24 mouse cellular contexts compared by ENCODE assay signal in genomic region chr10:86065661-86066060, GRCm38 (mm10). TPM values are rescaled to one million over a fixed set of nuclear protein-coding genes. Genes with fewer than 3 reads are reported as not detected.
A peak's percentile ranks its signal among the peaks of the same experiment; 100 is the strongest.
DNase-seq lines count a peak whose midpoint lies in the region; ATAC-seq and TF ChIP-seq lines count a peak whose summit lies in the region.
"Had no signal": no experiment of that assay in that cellular context is flagged by ENCODE, and none has a peak within 500 bp of the region (broad histone marks: within the 10 kb centered on the region; RNA-seq: fewer than 3 reads in every experiment).

No protein-coding gene starts in this region.

- H3K4me2 ChIP-seq in heart, embryonic 12.5 days: no peak overlapping the region
- H3K4me2 ChIP-seq in kidney, postnatal 0 days (ENCODE audit: low read length): no peak overlapping the region
- no peak overlapping the region for H3K4me2 ChIP-seq in midbrain, embryonic 16.5 days (ENCODE audit: low read length)
- H3K4me2 ChIP-seq in midbrain, embryonic 11.5 days: no peak overlapping the region
- no peak overlapping the region for H3K4me2 ChIP-seq in midbrain, postnatal 0 days (ENCODE audit: low read depth, low read length, poor library complexity, severe bottlenecking)
- H3K4me2 ChIP-seq: embryonic facial prominence, embryonic 12.5 days; hindbrain, embryonic 12.5 days; liver, embryonic 13.5 days; lung, embryonic 14.5 days; neural tube, embryonic 13.5 days had no signal

- 0 out of 2 replicates have a peak, but pooled peaks have one; percentile 16 for ATAC-seq in heart, embryonic 12.5 days (ENCODE audit: insufficient number of reproducible peaks, low FRiP score)
- no peak for ATAC-seq in kidney, postnatal 0 days (replicated peaks; ENCODE audit: low FRiP score, low read depth)
- ATAC-seq in midbrain, embryonic 16.5 days: peak; percentile 6; the same call in 1 of the 2 replicates
- no peak for ATAC-seq in midbrain, embryonic 11.5 days (ENCODE audit: low FRiP score)
- ATAC-seq in midbrain, postnatal 0 days (ENCODE audit: low FRiP score): no peak

- TF ChIP-seq CTCF in kidney, postnatal 0 days (IDR thresholded peaks at IDR 0.05; ENCODE audit: low read depth): no peak
- 0 out of 2 replicates have a peak, but pooled peaks have one; percentile 24 for TF ChIP-seq CTCF in midbrain, postnatal 0 days (IDR thresholded peaks at IDR 0.05)

- H3K4me3 ChIP-seq in heart, embryonic 12.5 days: no peak overlapping the region
- no peak overlapping the region for H3K4me3 ChIP-seq in kidney, postnatal 0 days (replicated peaks; ENCODE audit: low read depth, low read length)
- H3K4me3 ChIP-seq in midbrain, embryonic 16.5 days (ENCODE audit: low read depth, low read length): no peak overlapping the region
- no peak overlapping the region for H3K4me3 ChIP-seq in midbrain, embryonic 11.5 days (ENCODE audit: low read depth, low read length)
- no peak overlapping the region for H3K4me3 ChIP-seq in midbrain, postnatal 0 days (ENCODE audit: low read depth, low read length)
- H3K4me3 ChIP-seq: embryonic facial prominence, embryonic 12.5 days; heart, embryonic 10.5 days; hindbrain, embryonic 12.5 days; liver, embryonic 13.5 days; neural tube, embryonic 13.5 days had no signal

- peaks cover 8% of the 10 kb centered on the region; the same call in 1 of the 2 replicates for H3K9me3 ChIP-seq in heart, embryonic 12.5 days (replicated peaks)
- no peaks in the 10 kb centered on the region for H3K9me3 ChIP-seq in kidney, postnatal 0 days (replicated peaks; ENCODE audit: low read length)
- no peaks in the 10 kb centered on the region for H3K9me3 ChIP-seq in midbrain, embryonic 16.5 days (replicated peaks; ENCODE audit: control insufficient read depth, low read length, poor library complexity, severe bottlenecking)
- no peaks in the 10 kb centered on the region; the same call in 1 of the 2 replicates for H3K9me3 ChIP-seq in midbrain, embryonic 11.5 days (ENCODE audit: control insufficient read depth, low read length)
- H3K9me3 ChIP-seq in midbrain, postnatal 0 days (ENCODE audit: low read length): no peaks in the 10 kb centered on the region
- H3K9me3 ChIP-seq: heart, embryonic 10.5 days; hindbrain, embryonic 12.5 days; liver, embryonic 13.5 days; neural tube, embryonic 13.5 days had no signal

- peaks cover 4% of the 10 kb centered on the region; the same call in 1 of the 2 replicates for H3K4me1 ChIP-seq in heart, embryonic 12.5 days (replicated peaks)
- H3K4me1 ChIP-seq in kidney, postnatal 0 days (replicated peaks; ENCODE audit: insufficient read depth, low read length): no peaks in the 10 kb centered on the region; the same call in 1 of the 2 replicates
- 0 out of 2 replicates have a peak, but pooled peaks cover 2% of the 10 kb centered on the region for H3K4me1 ChIP-seq in midbrain, embryonic 16.5 days (ENCODE audit: control insufficient read depth, insufficient read depth, low read length)
- H3K4me1 ChIP-seq in midbrain, embryonic 11.5 days (ENCODE audit: control insufficient read depth, insufficient read depth, low read length): peaks cover 7% of the 10 kb centered on the region
- H3K4me1 ChIP-seq in midbrain, postnatal 0 days (ENCODE audit: insufficient read depth, low read length): no peaks in the 10 kb centered on the region
- H3K4me1 ChIP-seq: liver, embryonic 13.5 days had no signal

- DNase-seq in heart, postnatal 4 days: no peak
- DNase-seq in kidney, postnatal 0 days (ENCODE audit: low spot score): no peak
- no peak for DNase-seq in kidney, postnatal 10 days
- no peak for DNase-seq in midbrain, embryonic 11.5 days (ENCODE audit: low spot score, missing footprints)
- no peak for DNase-seq in midbrain, postnatal 0 days (ENCODE audit: low spot score)
- DNase-seq in ovary, postnatal 14 days (ENCODE audit: low spot score): no peak
- DNase-seq: cerebellum, postnatal 14 days; forebrain, postnatal 0 days; liver, embryonic 13.5 days; lung, embryonic 14.5 days; thymus, postnatal 14 days had no signal

- 66% methylated on average over 1 of the region's 1 CpGs for WGBS in heart, embryonic 12.5 days
- WGBS in kidney, postnatal 0 days: 79% methylated on average over 1 of the region's 1 CpGs
- 87% methylated on average over 1 of the region's 1 CpGs for WGBS in midbrain, embryonic 16.5 days
- 86% methylated on average over 1 of the region's 1 CpGs for WGBS in midbrain, embryonic 11.5 days
- 89% methylated on average over 1 of the region's 1 CpGs for WGBS in midbrain, postnatal 0 days

- no peak overlapping the region for H3K27ac ChIP-seq in heart, embryonic 12.5 days (ENCODE audit: poor library complexity, severe bottlenecking)
- H3K27ac ChIP-seq in kidney, postnatal 0 days: 0 out of 2 replicates have a peak overlapping the region, but pooled peaks have one; percentile 16
- no peak overlapping the region for H3K27ac ChIP-seq in midbrain, embryonic 16.5 days (ENCODE audit: low read length)
- no peak overlapping the region for H3K27ac ChIP-seq in midbrain, embryonic 11.5 days (ENCODE audit: low read depth, low read length)
- no peak overlapping the region for H3K27ac ChIP-seq in midbrain, postnatal 0 days (ENCODE audit: low read depth, low read length)
- H3K27ac ChIP-seq: embryonic facial prominence, embryonic 12.5 days; hindbrain, embryonic 12.5 days; liver, embryonic 13.5 days; neural tube, embryonic 13.5 days had no signal

- no peaks in the 10 kb centered on the region for H3K36me3 ChIP-seq in heart, embryonic 12.5 days
- H3K36me3 ChIP-seq in kidney, postnatal 0 days (ENCODE audit: insufficient read depth, low read length): no peaks in the 10 kb centered on the region
- H3K36me3 ChIP-seq in midbrain, embryonic 16.5 days (ENCODE audit: control insufficient read depth, insufficient read depth, low read length): peaks cover 13% of the 10 kb centered on the region; the same call in 1 of the 2 replicates
- no peaks in the 10 kb centered on the region for H3K36me3 ChIP-seq in midbrain, embryonic 11.5 days (ENCODE audit: control insufficient read depth, insufficient read depth, low read length)
- 0 out of 2 replicates have a peak, but pooled peaks cover 15% of the 10 kb centered on the region for H3K36me3 ChIP-seq in midbrain, postnatal 0 days (ENCODE audit: insufficient read depth, low read length)
- H3K36me3 ChIP-seq: embryonic facial prominence, embryonic 12.5 days; heart, embryonic 10.5 days; hindbrain, embryonic 12.5 days; liver, embryonic 13.5 days had no signal

- no peak overlapping the region for H3K9ac ChIP-seq in heart, embryonic 12.5 days
- no peak overlapping the region for H3K9ac ChIP-seq in kidney, postnatal 0 days (ENCODE audit: low read depth, low read length)
- H3K9ac ChIP-seq in midbrain, embryonic 16.5 days (ENCODE audit: low read depth, low read length): no peak overlapping the region
- H3K9ac ChIP-seq in midbrain, embryonic 11.5 days (ENCODE audit: low read length): no peak overlapping the region
- no peak overlapping the region for H3K9ac ChIP-seq in midbrain, postnatal 0 days (replicated peaks; ENCODE audit: low read length, poor library complexity, severe bottlenecking)
- H3K9ac ChIP-seq: embryonic facial prominence, embryonic 12.5 days; forebrain, postnatal 0 days; hindbrain, embryonic 12.5 days; liver, embryonic 13.5 days; lung, embryonic 14.5 days; neural tube, embryonic 13.5 days had no signal

- H3K27me3 ChIP-seq in heart, embryonic 12.5 days (replicated peaks): no peaks in the 10 kb centered on the region
- H3K27me3 ChIP-seq in kidney, postnatal 0 days (ENCODE audit: insufficient read depth, low read length): no peaks in the 10 kb centered on the region
- no peaks in the 10 kb centered on the region for H3K27me3 ChIP-seq in midbrain, embryonic 16.5 days (ENCODE audit: control insufficient read depth, insufficient read depth, low read depth, low read length)
- H3K27me3 ChIP-seq in midbrain, embryonic 11.5 days (ENCODE audit: control insufficient read depth, insufficient read depth, low read length): no peaks in the 10 kb centered on the region
- H3K27me3 ChIP-seq in midbrain, postnatal 0 days (ENCODE audit: insufficient read depth, low read length): no peaks in the 10 kb centered on the region
- H3K27me3 ChIP-seq: embryonic facial prominence, embryonic 12.5 days; hindbrain, embryonic 12.5 days; liver, embryonic 13.5 days; neural tube, embryonic 13.5 days had no signal

RNA-seq across cellular contexts. Expression of gene Fbxo7, which starts 43.9 kb away (rescaled TPM):
- 23.5 and 25.7 TPM in 2 replicates for polyA plus RNA-seq in heart, embryonic 12.5 days (2016; fragmentation: Nextera tagmentation; extraction: Ambion mirVana)
- 10 to 100 TPM; 15.5 to 16.4 TPM for total RNA-seq in heart, postnatal 4 days (2021)
- polyA plus RNA-seq in kidney, postnatal 0 days (2015; fragmentation: Nextera tagmentation; extraction: Ambion mirVana): 41.0 and 42.9 TPM in 2 replicates
- 18.9 and 21.6 TPM in 2 replicates for polyA plus RNA-seq in midbrain, embryonic 16.5 days (2015; fragmentation: Nextera tagmentation; extraction: Ambion mirVana)
- 16.6 and 17.2 TPM in 2 replicates for polyA plus RNA-seq in midbrain, embryonic 11.5 days (2014; fragmentation: Nextera tagmentation; extraction: Ambion mirVana)
- total RNA-seq in midbrain, postnatal 0 days (2014; rRNA removed): 16.6 and 19.6 TPM in 2 replicates
- polyA plus RNA-seq in midbrain, postnatal 0 days (2015; fragmentation: Nextera tagmentation; extraction: Ambion mirVana): 26.1 and 29.6 TPM in 2 replicates

RNA-seq across cellular contexts. Expression of gene Bpifc, which starts 54.0 kb away (rescaled TPM):
- not detected in 2 replicates for polyA plus RNA-seq in heart, embryonic 12.5 days (2016; fragmentation: Nextera tagmentation; extraction: Ambion mirVana)
- not detected for total RNA-seq in heart, postnatal 4 days (2021)
- polyA plus RNA-seq in kidney, postnatal 0 days (2015; fragmentation: Nextera tagmentation; extraction: Ambion mirVana): 0.25 and 0.38 TPM in 2 replicates
- polyA plus RNA-seq in midbrain, embryonic 16.5 days (2015; fragmentation: Nextera tagmentation; extraction: Ambion mirVana): not detected in 2 replicates
- polyA plus RNA-seq in midbrain, embryonic 11.5 days (2014; fragmentation: Nextera tagmentation; extraction: Ambion mirVana): 0.12 TPM in 1 of 2 replicates, not detected in the other
- total RNA-seq in midbrain, postnatal 0 days (2014; rRNA removed): 0.33 TPM in 2 replicates
- 0.11 and 0.15 TPM in 2 replicates for polyA plus RNA-seq in midbrain, postnatal 0 days (2015; fragmentation: Nextera tagmentation; extraction: Ambion mirVana)
- total RNA-seq: gastrocnemius, postnatal 25 days; heart, postnatal 10 days; layer of hippocampus, adult 18-20 months; layer of hippocampus, postnatal 14 days; megakaryocyte-erythroid progenitor cell, adult 5-6 weeks; MEL had no signal
- polyA plus RNA-seq: C2C12; embryonic facial prominence, embryonic 12.5 days; hindbrain, embryonic 12.5 days; liver, embryonic 13.5 days; neural tube, embryonic 13.5 days had no signal

Comparison
In these comparisons a context has a peak if more than half of its experiments do, and no peak if none do; other contexts are left out.
1. ATAC-seq: peak in heart, embryonic 12.5 days (single experiment) and midbrain, embryonic 16.5 days (single experiment); none in kidney, postnatal 0 days (single experiment), midbrain, embryonic 11.5 days (single experiment) and midbrain, postnatal 0 days (single experiment).